Mouse (Mus musculus): ENCODE results near the gene Rpap1.

- TF ChIP-seq CTCF (conservative IDR thresholded peaks at IDR 0.05; ENCODE audit: insufficient read depth, insufficient read length, low read depth, low read length): no peak
- no peak for TF ChIP-seq POLR2A (IDR thresholded peaks at IDR 0.05; ENCODE audit: low read depth, low read length)
Observed at GRCm38 (mm10) chr2:119818668-119819272, 31.4 kb upstream of the Rpap1 start.

Data from kidney, adult 2 months (tissue).